Mouse (Mus musculus) cerebellum, adult 2 months (tissue): Measurements from ENCODE around the gene Vps16.

Experiments
- CTCF ChIP-seq: fragments of 200-500 bp; IDR thresholded peaks from 2 replicates; pipeline ENCODE4 v1.5.1; 2011; ENCODE audit warnings: low read depth, mild to moderate bottlenecking, control low read depth, low read length, moderate library complexity, borderline replicate concordance; ENCODE audit not compliant: insufficient read depth
- POLR2A ChIP-seq: fragments of 200-500 bp; IDR thresholded peaks from 2 replicates; pipeline ENCODE4 v1.6.1; 2011; ENCODE audit warnings: low read length, control low read depth, borderline replicate concordance; ENCODE audit not compliant: insufficient read depth

DNA sequence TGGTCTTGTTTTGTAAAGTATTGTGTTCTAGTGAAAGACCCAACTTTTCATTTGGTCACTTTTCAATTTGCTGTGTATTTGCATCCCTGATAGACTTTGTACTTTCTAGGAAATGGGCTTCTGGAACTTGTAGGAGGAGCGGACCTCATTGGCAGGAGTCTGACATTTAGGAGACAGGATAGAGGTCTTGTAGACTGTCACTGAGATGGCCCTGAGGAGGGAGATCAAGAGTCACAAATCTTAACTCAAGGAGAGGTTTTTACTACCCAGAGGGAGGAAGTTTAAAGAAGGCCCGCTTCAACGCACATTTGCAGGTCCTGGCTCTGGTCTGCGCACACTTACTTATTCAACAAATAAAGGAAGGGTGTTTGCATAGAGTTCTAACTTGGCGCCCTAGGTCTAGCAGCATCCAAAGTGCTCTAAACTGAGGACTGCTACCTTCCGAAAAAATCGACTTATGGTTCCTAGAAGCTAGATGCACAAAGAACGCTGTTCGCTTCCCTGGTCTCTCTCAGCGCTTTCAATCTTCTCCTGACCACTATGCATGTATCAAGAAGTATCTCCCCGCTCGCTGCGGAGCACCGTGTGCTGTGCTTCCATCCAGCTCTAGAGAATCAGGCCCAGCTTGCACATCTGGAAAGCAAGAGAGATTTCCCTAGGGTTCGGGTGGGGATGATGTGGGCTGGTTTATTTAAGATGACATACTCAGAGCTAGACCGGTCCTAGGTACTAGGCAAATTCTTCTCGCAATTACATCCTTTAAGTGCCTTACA lies 25.1 kb downstream of the Vps16 start:
- TF ChIP-seq POLR2A = no peak
- no peak for TF ChIP-seq CTCF
